Mouse (Mus musculus): ENCODE data around the gene Nkapl.
"Not testable (repeated sequence)": the region's sequence is repeated elsewhere in the genome, so short reads cannot be mapped to it uniquely, and the experiment has no call there.

Nkapl gene

DNA sequence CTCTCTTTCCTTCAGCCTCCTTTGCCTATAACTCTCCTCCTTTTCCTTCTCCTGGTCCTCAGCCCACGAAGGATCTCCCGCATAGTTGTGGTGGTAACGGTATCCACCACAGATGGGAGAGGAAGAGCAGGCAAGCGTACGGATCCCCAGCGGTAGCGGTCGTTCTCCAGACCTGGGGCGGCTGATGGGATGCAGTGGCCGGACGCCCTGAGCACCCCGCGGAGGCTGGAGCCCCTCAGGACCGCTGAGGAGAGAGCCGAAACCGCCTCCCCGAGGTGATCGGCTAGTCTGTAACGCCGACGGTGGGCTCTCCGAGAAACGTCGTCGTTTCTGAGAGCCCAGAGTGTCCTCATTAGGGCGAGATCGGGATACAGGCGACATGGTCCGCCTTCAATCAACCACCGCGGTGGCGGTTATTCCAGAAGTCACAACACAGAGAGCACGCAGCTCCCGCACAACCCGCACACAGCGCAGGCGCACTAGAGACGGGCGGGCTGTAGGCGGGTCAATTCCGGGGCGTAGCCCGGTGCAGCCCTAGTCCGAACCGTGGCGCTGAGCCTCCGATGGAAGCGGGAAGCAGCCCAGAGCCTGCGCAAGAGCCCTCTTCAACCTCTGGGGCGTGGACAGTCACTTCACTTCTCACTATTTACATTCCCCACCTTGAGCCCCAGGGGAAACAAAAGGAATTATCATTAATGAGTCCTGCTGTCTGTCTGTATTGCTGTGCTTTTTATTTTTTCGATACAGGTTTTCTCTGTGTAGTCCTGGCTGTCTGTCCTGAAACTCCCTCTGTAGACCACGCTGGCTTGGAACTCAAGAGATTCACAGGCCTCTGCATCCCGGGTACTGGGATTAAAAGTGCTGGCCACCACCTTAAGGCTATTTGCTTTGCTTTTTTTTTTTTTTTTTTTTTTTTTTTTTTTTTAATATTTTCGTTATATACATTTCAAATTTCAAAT, at the start of gene Nkapl:
Gene Nkapl, minus strand, starts transcription at position 449 of the 959 bp plus-strand sequence.
- DNase-seq (ENCODE audit: low spot score) = peak; percentile 79

DNA sequence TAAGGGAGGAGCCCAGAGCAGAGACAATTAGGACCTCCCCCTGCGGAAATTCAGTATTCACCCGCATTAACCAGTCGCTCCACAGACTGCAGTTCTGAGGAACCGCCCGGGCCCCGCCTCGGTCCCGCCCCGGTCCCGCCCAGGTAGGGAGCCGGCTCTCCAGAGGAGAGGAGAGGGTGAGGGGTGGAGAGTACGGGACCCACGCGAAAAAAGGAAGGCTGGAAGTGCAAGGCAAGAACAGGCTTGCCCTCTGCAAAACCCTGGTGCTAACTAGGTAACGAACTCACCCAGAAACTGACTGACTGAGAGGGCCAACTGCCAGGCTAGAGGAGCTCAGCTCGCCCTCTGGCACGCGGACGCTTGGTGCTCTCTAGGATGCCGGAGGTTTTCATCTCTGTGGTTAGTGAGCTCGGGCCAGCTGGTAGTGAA, 37.9 kb upstream of the Nkapl start:
- peak; percentile 73 for DNase-seq (ENCODE audit: low spot score)

DNA sequence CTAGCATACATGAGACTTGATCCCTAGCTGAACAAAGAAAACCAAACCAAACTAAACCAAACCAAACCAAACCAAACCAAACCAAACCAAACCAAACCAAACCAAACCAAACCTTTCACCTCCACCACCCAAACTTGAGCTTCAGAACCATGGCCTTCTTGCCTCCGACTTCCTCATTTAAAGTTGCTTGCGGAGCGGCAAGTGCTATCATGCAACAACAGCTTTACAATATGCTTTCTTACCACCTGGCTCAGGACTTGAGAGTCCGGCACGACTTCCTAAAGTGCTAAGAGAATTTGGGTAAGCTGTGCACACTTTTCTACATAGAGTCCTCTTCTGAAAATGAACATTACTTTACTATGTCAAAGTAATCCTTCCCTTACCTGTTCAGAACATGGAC, 34.0 kb upstream of the Nkapl start:
- DNase-seq (ENCODE audit: low spot score) = no peak

DNA sequence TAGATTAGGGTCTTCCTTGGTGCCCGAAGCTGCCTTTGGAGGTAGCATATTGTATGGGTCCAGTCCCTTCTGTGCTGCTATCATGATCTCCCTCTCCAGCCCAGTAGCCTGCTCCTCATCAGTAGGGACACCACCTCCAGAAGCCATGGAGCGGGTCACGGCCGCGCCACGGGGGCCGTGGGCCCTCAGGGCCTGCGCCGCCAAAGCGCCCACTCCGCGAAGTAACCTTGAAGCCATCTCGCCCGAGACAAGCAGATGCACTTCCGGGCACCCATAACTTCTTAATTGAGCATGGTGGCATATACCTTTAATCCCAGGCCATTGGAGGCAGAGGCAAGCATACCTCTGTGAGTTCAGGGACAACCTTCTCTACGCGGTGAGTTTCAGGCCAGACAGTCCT, 32.9 kb upstream of the Nkapl start, which contains the start of gene Gm11273:
Gene Gm11273, minus strand, starts transcription at position 237 of the 400 bp plus-strand sequence.
- not testable (repeated sequence) for DNase-seq (ENCODE audit: low spot score)

DNA sequence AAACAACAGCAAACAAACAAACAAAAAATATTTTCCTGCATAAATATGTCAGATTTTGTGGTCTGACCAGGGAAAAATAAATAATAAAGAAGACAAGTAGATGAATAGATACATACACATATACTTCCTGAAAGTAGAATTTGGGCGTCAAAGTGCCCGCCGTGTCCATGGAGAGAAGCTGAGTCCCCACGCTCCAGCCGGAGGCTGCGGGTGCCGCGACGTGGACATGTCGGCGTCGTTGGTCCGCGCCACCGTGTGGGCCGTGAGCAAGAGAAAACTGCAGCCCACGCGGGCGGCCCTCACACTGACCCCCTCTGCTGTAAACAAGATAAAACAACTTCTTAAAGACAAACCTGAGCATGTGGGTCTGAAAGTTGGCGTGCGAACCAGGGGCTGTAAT, 26.8 kb upstream of the Nkapl start, which contains the start of gene AK157302:
Gene AK157302, plus strand, starts transcription at position 144 of the 400 bp plus-strand sequence.
- DNase-seq (ENCODE audit: low spot score) = no peak

DNA sequence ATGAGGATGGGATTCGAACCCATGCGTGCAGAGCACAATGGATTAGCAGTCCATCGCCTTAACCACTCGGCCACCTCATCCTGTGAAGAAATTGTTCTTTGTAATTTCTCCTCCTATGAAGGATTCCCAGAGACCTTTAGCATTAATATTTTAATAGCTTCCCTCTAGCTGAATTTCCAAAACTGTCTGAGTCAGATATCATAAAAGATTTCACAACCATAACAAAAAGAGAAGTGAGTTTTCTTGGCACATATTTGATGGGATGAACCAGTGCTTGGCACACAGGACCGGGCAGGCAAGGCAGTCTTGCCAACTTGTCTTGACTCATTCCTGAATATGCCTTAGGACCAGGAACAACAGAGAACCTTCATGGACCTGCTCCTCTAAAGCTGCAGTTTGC, 24.5 kb upstream of the Nkapl start:
- no peak for DNase-seq (ENCODE audit: low spot score)

DNA sequence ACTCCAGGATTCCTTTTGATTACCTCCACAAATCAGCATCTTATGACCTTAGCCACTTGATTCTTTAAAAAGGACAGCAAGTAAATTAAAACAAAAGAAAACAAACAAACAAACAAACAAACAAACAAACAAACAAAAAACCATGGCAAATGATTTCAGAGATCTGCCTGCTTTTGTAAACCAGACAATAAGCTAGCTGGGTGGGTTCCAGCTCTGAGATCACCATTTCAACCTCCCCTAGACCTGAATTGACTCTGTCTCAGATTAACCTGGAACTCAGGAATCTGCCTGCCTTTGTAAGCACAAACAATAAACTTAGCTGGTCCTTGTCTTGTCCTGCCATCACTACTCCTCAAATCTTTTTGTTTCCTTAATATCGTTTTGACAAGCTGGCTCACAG, 18.6 kb upstream of the Nkapl start:
- no peak for DNase-seq (ENCODE audit: low spot score)

DNA sequence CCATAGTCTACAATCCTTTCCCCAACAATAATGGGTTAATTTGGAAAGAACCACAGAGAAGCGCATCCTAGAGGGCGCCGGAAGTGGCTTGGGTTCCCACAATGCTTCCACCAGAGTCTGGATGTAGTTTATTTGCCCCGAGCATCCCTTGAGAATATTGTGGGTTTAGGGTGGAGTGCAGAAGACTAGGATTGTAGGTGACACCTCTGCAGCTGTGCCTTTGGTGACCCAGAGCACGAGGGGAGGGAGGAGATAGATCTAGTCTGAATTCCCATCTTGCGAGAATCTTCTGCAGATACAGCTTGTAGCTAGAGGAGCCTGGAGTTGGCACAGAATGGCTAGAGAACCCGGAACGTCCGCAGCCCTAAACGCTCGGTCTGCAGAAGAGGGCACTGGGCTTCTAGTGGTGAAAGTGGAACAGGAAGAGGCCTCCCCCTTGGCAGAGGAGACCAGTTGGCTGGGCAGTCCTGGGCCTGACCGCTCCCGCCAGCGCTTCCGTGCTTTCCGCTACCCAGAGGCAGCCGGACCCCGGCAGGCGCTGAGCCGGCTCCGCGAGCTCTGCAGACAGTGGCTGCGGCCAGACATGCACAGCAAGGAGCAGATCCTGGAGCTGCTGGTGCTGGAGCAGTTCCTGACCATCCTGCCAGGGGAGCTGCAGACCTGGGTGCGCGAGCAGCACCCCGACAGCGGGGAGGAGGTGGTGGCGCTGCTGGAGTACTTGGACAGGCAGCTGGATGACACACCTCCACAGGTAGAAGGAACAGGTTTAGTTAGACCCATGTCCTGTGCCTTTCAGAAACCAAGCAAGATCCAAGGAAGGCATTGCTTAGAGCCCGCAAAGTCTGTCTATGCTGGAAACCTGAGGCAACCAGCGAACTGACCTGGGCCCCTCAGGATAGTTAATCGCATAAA, 10.7 kb upstream of the Nkapl start, which contains the start of the genes Zkscan4 and Gm10065:
Gene Zkscan4, plus strand, starts transcription at position 149 of the 912 bp plus-strand sequence.
Gene Gm10065, minus strand, starts transcription at position 683 of the 912 bp plus-strand sequence.
- DNase-seq (ENCODE audit: low spot score) = peak; percentile 81

DNA sequence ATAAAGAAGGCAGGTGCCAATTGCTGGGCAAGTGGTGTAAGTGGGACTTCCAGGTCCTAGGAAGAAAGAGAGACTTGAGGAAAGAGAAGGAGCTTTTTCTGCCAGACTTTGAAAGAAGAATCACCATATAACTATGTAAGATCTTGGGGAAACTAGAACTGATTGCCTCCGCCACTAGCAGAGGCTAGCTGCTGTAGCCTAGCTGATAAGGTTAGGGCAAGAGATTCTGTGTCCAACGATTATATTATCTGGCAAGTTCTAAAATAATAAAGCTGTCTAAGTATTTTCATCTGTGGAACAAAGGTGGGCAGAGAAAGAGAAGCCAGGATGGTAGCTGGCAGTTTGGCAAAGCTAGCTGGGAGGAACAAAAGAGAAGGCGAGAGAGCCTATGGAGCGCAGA, 4.1 kb upstream of the Nkapl start:
- DNase-seq (ENCODE audit: low spot score) = no peak

DNA sequence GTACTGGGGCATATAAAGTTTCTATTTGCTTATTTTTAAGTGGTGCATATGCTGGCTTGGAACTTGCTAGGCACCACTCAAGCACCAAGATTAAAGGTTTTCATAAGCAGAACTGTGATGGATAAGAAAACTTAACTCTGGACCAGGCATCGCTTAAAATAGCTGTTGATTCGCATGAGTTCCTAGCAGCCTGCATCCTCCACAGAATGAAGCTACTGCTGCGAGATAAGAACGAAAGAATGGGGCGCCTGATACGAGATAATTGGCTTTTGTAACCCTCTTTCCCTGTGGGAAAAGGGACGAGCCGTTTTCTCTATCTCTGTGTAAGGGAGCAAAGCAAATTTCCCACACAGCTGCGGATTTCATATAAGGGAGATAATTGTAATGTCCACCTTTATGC, 788 bp upstream of the Nkapl start:
- no peak for DNase-seq (ENCODE audit: low spot score)

DNA sequence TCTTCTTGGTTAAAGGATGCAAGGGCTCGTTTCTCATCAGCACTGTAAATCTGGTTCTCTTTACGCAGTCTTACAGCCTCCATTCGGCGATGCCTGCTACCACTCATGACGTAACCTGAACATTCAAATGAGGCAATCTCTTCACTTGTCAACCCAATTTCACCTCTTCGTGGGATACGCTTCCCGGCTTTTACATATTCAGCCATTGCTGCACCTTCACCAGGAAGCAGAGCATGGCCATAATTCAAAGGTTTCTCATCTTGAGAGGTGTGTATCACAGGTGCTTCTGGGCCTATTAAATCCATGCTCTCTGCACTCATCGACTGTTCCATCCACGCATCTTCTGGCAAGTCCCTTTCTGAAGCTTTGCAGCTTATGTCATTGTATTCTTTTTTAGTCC, 973 bp downstream of the Nkapl start:
- no peak for DNase-seq (ENCODE audit: low spot score)

DNA sequence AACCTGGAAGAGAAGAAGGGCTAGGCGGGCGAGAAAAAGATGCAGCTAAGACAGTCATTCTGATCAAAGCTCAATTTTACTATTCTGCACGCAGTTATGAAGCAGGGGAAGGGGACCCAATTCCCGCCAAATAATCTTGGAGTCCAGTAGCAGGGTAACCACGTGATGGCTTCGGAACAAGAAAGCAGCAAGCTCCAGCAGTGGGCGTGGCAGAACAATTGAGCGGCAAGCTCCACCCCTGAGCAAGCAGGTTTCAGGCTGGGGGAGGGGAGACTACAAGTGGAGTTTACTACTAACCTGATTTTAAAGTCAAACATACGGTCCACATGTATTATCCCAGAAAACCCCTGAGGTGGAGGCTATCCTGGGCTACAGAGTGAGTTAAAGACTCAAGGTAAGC, 5.8 kb downstream of the Nkapl start:
- not testable (repeated sequence) for DNase-seq (ENCODE audit: low spot score)

DNA sequence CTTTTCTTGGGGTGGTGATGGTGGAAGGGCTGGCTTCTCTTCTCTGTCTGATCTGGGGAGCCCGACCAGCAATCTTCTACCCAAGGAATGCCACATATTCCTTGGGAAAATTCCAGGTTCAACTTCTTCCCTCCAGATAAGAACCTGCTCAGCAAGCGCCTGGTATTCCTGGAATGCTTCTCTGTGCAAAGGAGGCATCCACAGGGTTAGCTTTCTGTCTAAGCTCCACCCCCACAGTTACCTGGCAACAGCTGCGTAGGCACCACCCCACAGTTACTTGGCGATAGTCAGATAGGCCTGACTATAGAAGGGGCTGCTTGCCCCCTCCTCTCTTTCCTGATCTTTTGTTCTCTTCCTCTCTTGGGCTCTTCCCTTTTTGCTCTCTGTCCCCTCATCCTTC, 12.0 kb downstream of the Nkapl start:
- no peak for DNase-seq (ENCODE audit: low spot score)

DNA sequence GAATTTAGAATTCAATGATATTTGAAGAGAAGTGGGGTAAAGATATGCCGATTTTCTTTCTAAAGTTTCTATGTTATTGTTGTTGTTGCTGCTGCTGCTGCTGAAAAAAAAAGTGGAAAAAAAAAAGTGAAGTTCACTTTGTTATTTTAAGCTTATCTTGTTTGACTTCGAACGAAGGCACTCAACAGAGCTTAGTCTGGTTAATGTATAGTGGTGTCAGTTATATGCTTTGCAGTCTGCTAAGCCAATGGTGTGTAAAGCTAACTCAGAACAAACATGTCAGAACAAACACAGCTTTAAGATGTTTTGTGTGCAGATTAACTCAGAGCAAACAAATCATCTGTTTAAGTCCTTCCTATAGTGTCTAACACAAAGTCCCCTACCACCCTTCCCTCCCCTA, 14.2 kb downstream of the Nkapl start:
- DNase-seq (ENCODE audit: low spot score) = no peak

DNA sequence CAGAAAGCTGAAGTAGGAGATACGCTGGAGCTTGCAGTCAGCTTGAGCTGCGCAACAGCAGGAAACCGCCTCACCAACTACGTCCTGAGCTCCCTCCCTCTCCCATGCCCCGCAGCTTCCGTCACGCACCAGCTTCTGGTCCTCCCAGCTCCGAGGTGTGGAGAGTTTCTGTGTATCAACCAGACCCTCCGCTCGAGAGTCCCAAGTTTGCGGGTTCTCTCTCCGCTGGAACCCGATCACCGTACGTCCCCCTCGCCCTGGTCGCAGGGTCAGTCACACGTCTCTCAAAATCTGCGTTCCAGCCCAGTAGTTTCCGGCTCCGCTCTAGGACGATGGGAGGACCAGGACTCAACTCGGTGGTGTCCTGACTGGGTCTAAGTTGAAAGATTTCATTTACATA, 14.9 kb downstream of the Nkapl start, which contains the start of gene Zscan26:
Gene Zscan26, minus strand, starts transcription at position 282 of the 400 bp plus-strand sequence.
- peak; percentile 82 for DNase-seq (ENCODE audit: low spot score)

DNA sequence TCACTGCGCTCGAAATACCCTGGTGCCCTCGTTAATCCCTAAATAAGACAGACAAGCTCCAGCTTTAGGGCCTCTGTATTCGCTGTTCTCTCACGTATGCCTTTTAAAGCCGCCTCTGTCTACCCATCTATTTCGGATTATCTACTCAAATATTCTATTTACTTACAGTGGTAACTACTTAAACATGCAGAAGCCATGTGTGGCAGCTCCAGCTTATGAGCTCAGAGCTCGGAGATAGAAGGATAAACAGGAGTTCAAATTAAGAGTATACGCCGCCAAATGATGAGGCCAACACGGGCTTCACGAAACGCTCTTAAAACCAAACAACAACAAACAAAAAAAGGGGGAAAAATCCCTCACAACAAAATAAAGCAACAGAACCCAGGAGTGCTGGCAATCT, 15.3 kb downstream of the Nkapl start:
- DNase-seq (ENCODE audit: low spot score) = no peak

DNA sequence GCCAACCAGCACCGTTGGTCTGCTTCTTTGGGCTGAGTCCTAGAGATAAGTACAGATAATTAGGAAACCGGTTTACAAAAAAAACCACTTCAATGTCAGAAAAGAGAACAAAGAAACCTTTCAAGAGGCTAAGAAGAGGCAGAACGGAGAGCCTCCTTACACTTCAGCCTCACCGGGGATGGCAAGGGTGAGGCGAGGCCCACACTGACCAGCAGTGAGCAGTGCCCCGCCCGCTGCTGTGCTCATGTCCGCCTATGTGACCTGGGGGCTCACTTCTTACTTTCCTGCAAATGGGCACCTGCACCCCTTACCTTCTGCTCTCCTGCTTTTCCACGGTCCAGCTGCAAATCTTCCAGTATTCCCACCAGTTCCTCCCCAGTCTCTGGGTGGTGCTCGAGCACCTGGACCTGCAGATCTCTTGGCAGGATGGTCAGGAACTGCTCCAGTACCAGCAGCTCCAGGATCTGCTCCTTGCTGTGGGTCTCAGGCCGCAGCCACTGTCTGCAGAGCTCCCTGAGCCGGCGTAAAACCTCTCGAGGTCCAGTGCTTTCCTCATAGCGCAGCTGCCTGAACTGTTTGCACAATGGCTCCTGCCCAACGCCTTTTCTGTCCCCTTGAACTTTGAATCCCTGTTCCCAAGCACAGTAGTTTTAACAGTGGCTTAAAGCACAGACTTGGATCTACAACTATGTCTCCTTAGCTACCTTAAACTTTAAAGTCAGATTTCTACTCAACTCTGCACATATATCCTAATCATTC, 20.3 kb downstream of the Nkapl start:
- DNase-seq (ENCODE audit: low spot score) = no peak

DNA sequence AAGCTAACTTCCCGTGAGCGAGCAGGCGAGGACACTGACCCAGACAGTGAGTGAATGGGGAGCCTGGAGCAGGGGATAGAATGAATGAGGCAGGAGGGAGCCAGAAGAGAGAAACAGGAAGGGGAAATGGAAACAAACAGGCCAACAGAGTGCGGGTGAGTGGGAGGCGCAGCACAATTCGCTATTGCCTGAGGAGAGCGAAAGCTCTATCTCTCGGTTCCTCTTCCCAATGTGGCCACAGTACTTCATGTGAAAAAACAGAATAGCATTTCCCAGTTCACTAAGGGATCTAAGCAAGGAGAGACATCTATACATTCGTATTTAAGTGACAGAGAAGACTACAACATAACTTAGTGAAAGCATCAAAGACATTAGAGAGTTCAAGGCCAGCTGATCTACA, 21.5 kb downstream of the Nkapl start:
- no peak for DNase-seq (ENCODE audit: low spot score)

DNA sequence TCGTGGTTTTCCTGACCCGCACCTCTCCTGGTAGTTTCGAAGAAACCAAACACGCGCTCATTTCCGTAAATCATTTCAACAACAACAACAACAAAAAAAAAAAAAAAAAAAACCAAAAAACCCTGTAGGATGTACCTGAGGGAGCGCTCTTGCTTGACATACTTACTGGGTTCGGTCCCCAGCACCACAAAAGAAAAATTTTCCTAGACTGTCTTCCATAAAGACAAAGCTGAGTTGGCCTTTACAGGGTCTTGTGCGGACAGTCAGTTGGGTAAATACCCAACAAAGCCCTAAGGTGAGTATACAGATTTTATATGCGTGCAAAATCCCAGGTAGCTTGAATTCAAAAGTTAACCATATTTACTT, 27.1 kb downstream of the Nkapl start:
- no peak for DNase-seq (ENCODE audit: low spot score)

DNA sequence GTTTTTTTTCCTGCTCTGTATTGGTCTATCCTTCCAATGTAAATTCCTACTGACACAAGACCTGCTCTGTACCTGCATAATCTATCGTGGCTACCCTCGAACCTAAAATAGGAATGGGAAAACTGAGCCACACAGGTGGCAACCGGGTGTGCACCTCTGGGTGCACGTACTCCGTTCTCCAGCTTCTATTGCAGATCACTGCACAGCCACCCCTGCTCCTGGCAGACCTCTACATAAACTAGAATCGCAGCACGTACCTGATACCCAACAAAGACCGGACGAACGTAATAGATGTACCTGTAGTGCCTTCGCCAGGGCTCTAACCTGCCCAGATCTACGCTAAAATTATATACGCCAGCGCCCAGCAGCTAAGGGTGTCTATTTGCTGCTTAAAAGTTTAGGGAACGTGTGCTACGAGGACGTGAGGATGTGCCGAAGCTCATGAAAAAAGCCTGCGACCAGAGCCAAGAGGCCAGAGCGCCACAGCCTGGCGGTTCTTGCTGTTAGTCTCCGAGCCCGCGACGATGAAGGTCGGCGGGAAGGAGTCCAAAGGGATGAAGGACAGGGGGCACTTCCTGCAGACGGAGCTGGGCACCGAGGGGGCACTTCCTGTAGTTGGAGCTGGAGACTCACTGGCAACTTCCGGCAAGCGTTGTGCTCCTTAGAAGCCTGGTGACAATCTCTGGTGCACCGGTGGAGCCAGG, 27.7 kb downstream of the Nkapl start, which contains the start of gene Pgbd1:
Gene Pgbd1, minus strand, starts transcription at position 556 of the 704 bp plus-strand sequence.
- DNase-seq (ENCODE audit: low spot score) = peak; percentile 58

DNA sequence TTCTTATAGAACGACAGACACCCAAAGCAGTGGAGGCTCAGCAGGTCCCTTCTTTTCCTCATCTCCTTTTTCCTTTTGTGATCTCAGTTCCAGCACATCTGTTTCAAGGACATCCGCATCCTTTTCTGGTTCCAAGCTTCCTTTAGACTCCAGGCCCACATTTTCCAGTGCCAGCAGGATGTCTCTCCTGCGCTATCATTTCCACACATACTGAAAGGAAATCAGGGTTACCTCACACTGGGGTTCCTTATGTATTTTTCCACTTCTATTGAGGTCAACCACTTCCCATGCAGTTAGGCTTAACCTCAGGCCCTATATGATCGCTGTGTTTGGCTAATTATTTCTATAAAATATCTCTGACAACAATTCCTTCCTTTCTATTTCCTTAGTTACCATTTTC, 32.8 kb downstream of the Nkapl start:
- DNase-seq (ENCODE audit: low spot score) = no peak
